Mouse (Mus musculus): Measurements from ENCODE around the gene Gm29609.
"Not testable (repeated sequence)": the region's sequence is repeated elsewhere in the genome, so short reads cannot be mapped to it uniquely, and the experiment has no call there.

The Gm29609 gene

GRCm38 (mm10) chr5:31179766-31180630 is at the start of gene Gm29609, which contains the start of gene Gtf3c2:
Gm29609 (minus strand) TSS chr5:31179911.
Gtf3c2 (minus strand) TSS chr5:31180144.
- DNase-seq: peak; percentile 96

- DNase-seq: no peak
These were observed 46.9 kb upstream of the Gm29609 start for GRCm38 (mm10) chr5:31226641-31227040.

- no peak for DNase-seq
These were observed 43.0 kb upstream of the Gm29609 start for GRCm38 (mm10) chr5:31222696-31223095.

GRCm38 (mm10) chr5:31221304-31221945 is 41.7 kb upstream of the Gm29609 start:
- peak; percentile 40 for DNase-seq

- DNase-seq: peak; percentile 97
These were observed 41.0 kb upstream of the Gm29609 start, which contains the start of gene Ppm1g for GRCm38 (mm10) chr5:31220448-31221303. Ppm1g (minus strand) TSS chr5:31220687.

- DNase-seq: peak; percentile 63
These were observed 40.3 kb upstream of the Gm29609 start for GRCm38 (mm10) chr5:31219911-31220447.

- no peak for DNase-seq
These were observed 39.8 kb upstream of the Gm29609 start for GRCm38 (mm10) chr5:31219474-31219873.

- DNase-seq: no peak
These were observed 39.4 kb upstream of the Gm29609 start for GRCm38 (mm10) chr5:31219070-31219469.

- DNase-seq: no peak
These were observed 38.6 kb upstream of the Gm29609 start for GRCm38 (mm10) chr5:31218294-31218693.

GRCm38 (mm10) chr5:31216554-31216953 is 36.8 kb upstream of the Gm29609 start:
- not testable (repeated sequence) for DNase-seq

- no peak for DNase-seq
These were observed 24.7 kb upstream of the Gm29609 start for GRCm38 (mm10) chr5:31204421-31204820.

GRCm38 (mm10) chr5:31203866-31204265 is 24.2 kb upstream of the Gm29609 start:
- DNase-seq: no peak

GRCm38 (mm10) chr5:31202933-31203332 is 23.2 kb upstream of the Gm29609 start:
- no peak for DNase-seq

GRCm38 (mm10) chr5:31201742-31202590 is 22.3 kb upstream of the Gm29609 start, which contains the start of gene Zfp513:
Zfp513 (minus strand) TSS chr5:31202303.
- DNase-seq: peak; percentile 91

- DNase-seq: no peak
These were observed 21.5 kb upstream of the Gm29609 start for GRCm38 (mm10) chr5:31201042-31201741.

GRCm38 (mm10) chr5:31200327-31200768 is 20.6 kb upstream of the Gm29609 start:
- DNase-seq: no peak

GRCm38 (mm10) chr5:31199893-31200292 is 20.2 kb upstream of the Gm29609 start:
- DNase-seq: no peak

- no peak for DNase-seq
These were observed 19.7 kb upstream of the Gm29609 start for GRCm38 (mm10) chr5:31199321-31199892.

GRCm38 (mm10) chr5:31198616-31199320 is 19.1 kb upstream of the Gm29609 start:
- DNase-seq: no peak

- DNase-seq: no peak
These were observed 18.5 kb upstream of the Gm29609 start for GRCm38 (mm10) chr5:31198170-31198569.
